Mouse (Mus musculus) heart, postnatal 0 days (tissue): ENCODE measurements around the gene Xab2. TPM values are rescaled to one million over a fixed set of nuclear protein-coding genes. Genes with fewer than 3 reads are reported as not detected.

Source experiments
- ATAC-seq: fragments of 200-750 bp; cut with Nextera tagmentation; 2 replicates; pipeline ENCODE4 v1.8.0; 2017; ENCODE audit warnings: low read depth, moderate number of reproducible peaks, moderate library complexity; ENCODE audit not compliant: insufficient read depth
- DNase-seq: peaks from one replicate; pipeline ENCODE4 v3.0.0-alpha.2; 2016; ENCODE audit warnings: low spot score
- H3K27ac ChIP-seq: fragments of 300-500 bp; sonication (generic); 2 replicates; pipeline ENCODE4 v1.5.1; 2014; ENCODE audit warnings: low read depth, mild to moderate bottlenecking
- H3K27me3 ChIP-seq: fragments of 300-500 bp; sonication (generic); 2 replicates; pipeline ENCODE4 v1.6.1; 2014; ENCODE audit warnings: low read length, mixed read lengths; ENCODE audit not compliant: control insufficient read depth, insufficient read depth
- H3K36me3 ChIP-seq: fragments of 300-500 bp; sonication (generic); replicated peaks from 2 replicates; pipeline ENCODE4 v1.6.1; 2014; ENCODE audit warnings: low read length, mixed read lengths; ENCODE audit not compliant: control insufficient read depth, insufficient read depth
- H3K4me1 ChIP-seq: fragments of 300-500 bp; sonication (generic); 2 replicates; pipeline ENCODE4 v1.6.1; 2014; ENCODE audit warnings: antibody characterized with exemption; ENCODE audit not compliant: control insufficient read depth, insufficient read depth
- H3K4me2 ChIP-seq: fragments of 300-500 bp; sonication (generic); 2 replicates; pipeline ENCODE4 v1.6.1; 2014; ENCODE audit warnings: low read depth, mild to moderate bottlenecking, low read length, moderate library complexity
- H3K4me3 ChIP-seq: fragments of 300-500 bp; sonication (generic); 2 replicates; pipeline ENCODE4 v1.5.1; 2014; ENCODE audit warnings: low read depth, low read length
- H3K9ac ChIP-seq: fragments of 300-500 bp; sonication (generic); replicated peaks from 2 replicates; pipeline ENCODE4 v1.6.1; 2014; ENCODE audit warnings: low read depth, low read length, mixed read lengths
- H3K9me3 ChIP-seq: fragments of 300-500 bp; sonication (generic); replicated peaks from 2 replicates; pipeline ENCODE4 v1.6.1; 2016; ENCODE audit warnings: low read length; ENCODE audit not compliant: control insufficient read depth
- CTCF ChIP-seq: IDR thresholded peaks from 2 replicates; pipeline ENCODE4 v1.5.1; 2016; ENCODE audit warnings: antibody characterized with exemption, control low read depth, low read depth
- EP300 ChIP-seq: IDR thresholded peaks from 2 replicates; pipeline ENCODE4 v1.6.1; 2016; ENCODE audit warnings: antibody characterized with exemption, low read depth
- whole genome bisulfite sequencing: fragments of 180-500 bp; shearing (Covaris S2); extraction: QIAGEN DNeasy Blood & Tissue Kit; methylation state at CpG from one replicate; pipeline ENCODE4 v1.1.7; 2014; 5-methylcytosine and 5-hydroxymethylcytosine counted together
- polyA plus RNA-seq: library from polyadenylated mRNA; unstranded; fragments of >200 nt; fragmentation: Nextera tagmentation; extraction: Ambion mirVana; gene quantifications from 2 replicates; pipeline ENCODE4 v1.2.1, GENCODE M21; 2015
- total RNA-seq: library from RNA; depleted of rRNA; stranded (reverse); fragments of >200 nt; gene quantifications from 2 replicates; pipeline ENCODE4 v1.2.3, GENCODE M21; 2014; ENCODE audit warnings: low replicate concordance

The Xab2 gene
- total and polyA plus RNA-seq, 2 experiments from 2014 or later = 20.0 to 27.0 TPM

GRCm38 (mm10) chr8:3656725-3657381 is 35.7 kb upstream of the Xab2 start:
- Histone ChIP-seq H3K4me1 (no peaks in the 10 kb centered on the region), H3K27ac (no peak overlapping the region), H3K9ac (no peak overlapping the region), H3K4me3 (no peak overlapping the region), H3K9me3 (no peaks in the 10 kb centered on the region), H3K36me3 (no peaks in the 10 kb centered on the region), H3K27me3 (no peaks in the 10 kb centered on the region), H3K4me2 (no peak overlapping the region)
- ATAC-seq (no peak), DNase-seq (no peak)
- TF ChIP-seq CTCF (no peak), EP300 (no peak)
- 27% methylated on average over 7 of the region's 7 CpGs for whole genome bisulfite sequencing

GRCm38 (mm10) chr8:3655526-3655925 is 34.4 kb upstream of the Xab2 start, which contains the start of gene Retn:
Retn (plus strand) TSS chr8:3655770.
- Histone ChIP-seq H3K4me2 (no peak within 1 kb of the TSS), H3K4me3 (no peak within 1 kb of the TSS), H3K9me3 (no peaks in the 10 kb centered on the region), H3K9ac (no peak within 1 kb of the TSS), H3K27ac (no peak within 1 kb of the TSS), H3K36me3 (no peaks in the 10 kb centered on the region), H3K4me1 (no peaks in the 10 kb centered on the region), H3K27me3 (no peaks in the 10 kb centered on the region)
- ATAC-seq = no peak
- DNase-seq = no peak
- WGBS = 51% methylated on average over 3 of the region's 3 CpGs
- TF ChIP-seq CTCF = no peak
- no peak for TF ChIP-seq EP300

GRCm38 (mm10) chr8:3654726-3655508 is 33.8 kb upstream of the Xab2 start:
- no peaks in the 10 kb centered on the region for H3K27me3 ChIP-seq
- TF ChIP-seq CTCF (no peak), EP300 (no peak)
- H3K4me3 ChIP-seq = no peak overlapping the region
- no peak overlapping the region for H3K9ac ChIP-seq
- H3K4me2 ChIP-seq = no peak overlapping the region
- DNase-seq (no peak), ATAC-seq (no peak)
- H3K9me3 ChIP-seq = no peaks in the 10 kb centered on the region
- no peaks in the 10 kb centered on the region for H3K4me1 ChIP-seq
- 68% methylated on average over 11 of the region's 11 CpGs for WGBS
- H3K27ac ChIP-seq = no peak overlapping the region
- no peaks in the 10 kb centered on the region for H3K36me3 ChIP-seq

GRCm38 (mm10) chr8:3652845-3653244 is 31.7 kb upstream of the Xab2 start:
- ATAC-seq = no peak
- TF ChIP-seq CTCF = no peak
- no peak for TF ChIP-seq EP300
- no peaks in the 10 kb centered on the region for H3K4me1 ChIP-seq
- no peak overlapping the region for H3K4me2 ChIP-seq
- no peaks in the 10 kb centered on the region for H3K36me3 ChIP-seq
- H3K27me3 ChIP-seq = no peaks in the 10 kb centered on the region
- no peak overlapping the region for H3K27ac ChIP-seq
- no peaks in the 10 kb centered on the region for H3K9me3 ChIP-seq
- 47% methylated on average over 3 of the region's 3 CpGs for WGBS
- DNase-seq = no peak
- H3K4me3 ChIP-seq = no peak overlapping the region
- H3K9ac ChIP-seq = no peak overlapping the region

- Histone ChIP-seq H3K36me3 (no peaks in the 10 kb centered on the region), H3K27ac (no peak overlapping the region), H3K4me3 (no peak overlapping the region), H3K4me2 (no peak overlapping the region), H3K9me3 (no peaks in the 10 kb centered on the region), H3K4me1 (no peaks in the 10 kb centered on the region), H3K9ac (no peak overlapping the region), H3K27me3 (no peaks in the 10 kb centered on the region)
- no peak for ATAC-seq
- TF ChIP-seq CTCF = no peak
- no peak for TF ChIP-seq EP300
- WGBS = 53% methylated on average over 1 of the region's 1 CpGs
- no peak for DNase-seq
These were observed 27.9 kb upstream of the Xab2 start for GRCm38 (mm10) chr8:3648990-3649389.
